Mouse (Mus musculus): ENCODE data around the gene Cxcl17.

DNA sequence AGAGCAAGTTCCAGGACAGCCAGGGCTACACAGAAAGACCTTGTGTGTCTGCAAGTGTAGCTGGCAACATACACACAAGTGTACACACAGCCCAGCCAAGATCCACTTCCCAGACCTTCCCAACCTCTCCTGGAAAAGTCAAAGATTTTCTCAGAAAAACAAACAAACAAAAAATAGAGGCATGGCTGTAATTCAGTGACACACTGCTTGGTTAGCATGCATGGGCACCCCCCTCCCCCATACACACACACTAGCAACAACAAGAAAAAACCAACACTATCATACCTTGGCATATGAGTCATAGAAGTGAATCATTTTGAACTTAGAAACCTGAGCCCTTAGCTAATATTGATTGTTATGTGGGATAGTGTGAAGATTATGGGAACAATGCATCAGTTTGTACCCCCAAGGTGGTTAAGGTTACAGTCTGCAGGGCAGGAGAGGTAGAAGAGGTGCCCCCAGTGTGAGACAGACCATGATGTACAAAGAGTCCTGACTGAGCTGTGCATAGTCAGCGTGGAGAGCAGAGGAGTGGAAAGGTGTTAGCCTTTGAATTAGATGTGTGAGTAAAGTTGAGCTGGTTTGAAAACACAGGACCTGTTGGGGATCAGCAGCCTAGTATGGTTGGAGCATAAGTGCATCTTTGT lies 1.6 kb downstream of the Cxcl17 start:
- TF ChIP-seq CTCF (IDR thresholded peaks at IDR 0.05; ENCODE audit: insufficient read depth, low read length) (no peak), POLR2A (IDR thresholded peaks at IDR 0.05; ENCODE audit: borderline replicate concordance, extremely low read depth, low read depth, low read length) (no peak)
